Mouse (Mus musculus): ENCODE measurements around the gene Tshz2. TPM values are rescaled to one million over a fixed set of nuclear protein-coding genes. Genes with fewer than 3 reads are reported as not detected.
A peak's percentile ranks its signal among the peaks of the same experiment; 100 is the strongest.

Gene Tshz2
- total RNA-seq, 4 experiments from 2014 or later: 11.0 to 14.1 (median 12.1) TPM

DNA sequence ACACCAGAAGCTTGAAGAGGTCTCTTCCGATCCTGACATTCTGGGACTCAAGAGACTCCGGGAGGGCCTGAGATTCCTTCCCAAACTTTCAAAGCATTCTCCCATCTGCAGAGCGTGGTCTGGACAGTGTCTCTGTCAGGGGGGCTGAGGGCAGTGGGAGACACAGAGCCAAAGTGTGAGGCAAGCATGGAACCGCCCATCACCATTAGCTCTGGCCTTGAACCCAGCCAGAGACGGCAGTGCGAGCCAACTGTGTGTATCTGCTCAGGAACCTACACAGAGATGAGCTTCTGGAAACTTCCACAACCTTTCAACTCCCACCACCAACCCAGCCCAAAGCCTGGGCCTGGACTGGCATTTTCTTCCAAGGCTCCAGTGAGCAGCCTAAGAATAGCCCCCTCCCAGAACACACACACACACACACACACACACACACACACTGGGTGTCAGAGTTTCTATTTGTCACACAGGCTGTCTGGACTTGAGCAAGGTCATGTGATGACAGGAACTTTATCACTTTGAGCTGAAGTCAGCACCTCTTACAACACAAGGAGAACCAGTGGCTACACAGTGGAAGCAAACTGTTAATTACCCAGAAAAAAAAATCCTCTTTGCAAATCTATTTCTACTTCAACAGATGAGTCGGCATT is 67.2 kb downstream of the Tshz2 start:
- DNase-seq (ENCODE audit: low spot score): no peak

DNA sequence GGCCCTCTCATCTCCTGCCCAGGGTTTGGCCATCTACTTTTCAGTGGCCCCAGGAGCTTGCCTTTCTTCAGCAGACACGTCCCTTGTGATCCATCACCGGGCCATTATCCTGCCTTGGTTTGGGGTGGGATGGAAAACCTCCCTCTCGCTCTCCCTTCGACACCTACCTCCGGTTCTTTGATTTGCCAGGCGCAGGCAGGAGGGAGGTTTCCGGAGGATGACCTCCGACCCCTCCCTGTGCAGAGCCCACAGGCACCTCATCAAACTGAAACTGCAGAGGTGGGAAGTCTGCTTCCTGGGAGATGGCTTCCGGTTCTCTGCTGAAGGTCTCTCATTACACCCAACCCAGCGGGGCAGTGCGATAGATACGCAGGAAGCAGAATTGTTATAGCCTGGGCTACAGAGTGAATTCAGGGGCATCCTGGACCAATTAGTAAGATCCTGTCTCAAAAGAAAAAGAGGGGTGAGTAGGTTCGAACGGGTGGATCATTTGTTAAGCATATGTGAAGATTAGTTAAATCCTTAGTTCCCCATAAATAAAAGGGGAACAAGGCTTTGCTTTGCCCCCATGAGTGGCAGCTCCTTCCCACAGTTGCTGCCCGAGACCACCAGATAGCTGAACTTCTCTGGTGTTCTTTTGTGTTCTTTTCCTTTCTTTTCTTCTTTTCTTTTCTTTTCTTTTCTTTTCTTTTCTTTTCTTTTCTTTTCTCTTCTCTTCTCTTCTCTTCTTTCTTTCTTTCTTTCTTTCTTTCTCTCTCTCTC is 70.1 kb downstream of the Tshz2 start:
- no peak for DNase-seq (ENCODE audit: low spot score)

DNA sequence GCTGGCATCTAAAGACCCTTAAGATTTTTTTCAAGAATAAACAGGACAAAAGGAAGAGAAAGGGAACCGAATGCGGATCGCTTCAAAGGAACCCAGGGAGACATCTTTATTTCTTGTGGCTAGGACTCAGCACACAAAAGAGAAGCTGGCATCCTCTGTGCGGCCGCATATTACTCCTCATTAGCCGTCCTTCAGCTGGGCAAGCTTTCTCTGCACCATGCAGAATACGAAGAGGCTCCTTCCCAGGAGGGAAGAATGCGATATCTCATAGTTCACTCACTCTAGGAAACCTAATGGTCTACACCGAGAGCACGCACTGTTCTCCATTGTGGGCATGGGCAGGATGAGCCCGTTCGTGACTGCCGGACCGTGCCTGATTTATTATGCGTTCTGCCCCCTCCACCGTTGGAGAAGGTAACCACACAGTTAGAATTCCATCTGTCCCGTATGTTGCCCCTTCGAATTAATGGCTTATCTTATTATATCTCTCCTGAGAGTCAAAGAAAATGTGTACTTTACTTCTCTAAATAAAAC is 89.0 kb downstream of the Tshz2 start:
- DNase-seq (ENCODE audit: low spot score): no peak

DNA sequence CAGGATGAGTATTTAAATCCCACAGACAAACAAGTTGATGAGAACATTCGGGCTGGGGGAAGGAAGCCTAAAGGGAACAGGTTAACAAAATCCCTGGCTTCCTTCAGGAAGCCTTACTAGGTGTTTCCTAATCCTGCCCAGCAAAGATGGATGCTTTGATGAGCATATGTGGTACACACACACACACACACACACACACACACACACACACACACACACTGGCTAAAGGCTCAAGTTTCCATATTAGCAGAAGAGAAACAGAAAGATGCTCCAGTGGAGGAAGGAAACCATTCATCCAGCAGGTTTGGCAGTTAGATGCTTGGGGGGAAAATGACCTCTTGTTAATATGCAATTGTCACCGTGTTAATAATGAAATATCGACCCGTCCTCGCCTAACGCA is 89.5 kb downstream of the Tshz2 start:
- no peak for DNase-seq (ENCODE audit: low spot score)

DNA sequence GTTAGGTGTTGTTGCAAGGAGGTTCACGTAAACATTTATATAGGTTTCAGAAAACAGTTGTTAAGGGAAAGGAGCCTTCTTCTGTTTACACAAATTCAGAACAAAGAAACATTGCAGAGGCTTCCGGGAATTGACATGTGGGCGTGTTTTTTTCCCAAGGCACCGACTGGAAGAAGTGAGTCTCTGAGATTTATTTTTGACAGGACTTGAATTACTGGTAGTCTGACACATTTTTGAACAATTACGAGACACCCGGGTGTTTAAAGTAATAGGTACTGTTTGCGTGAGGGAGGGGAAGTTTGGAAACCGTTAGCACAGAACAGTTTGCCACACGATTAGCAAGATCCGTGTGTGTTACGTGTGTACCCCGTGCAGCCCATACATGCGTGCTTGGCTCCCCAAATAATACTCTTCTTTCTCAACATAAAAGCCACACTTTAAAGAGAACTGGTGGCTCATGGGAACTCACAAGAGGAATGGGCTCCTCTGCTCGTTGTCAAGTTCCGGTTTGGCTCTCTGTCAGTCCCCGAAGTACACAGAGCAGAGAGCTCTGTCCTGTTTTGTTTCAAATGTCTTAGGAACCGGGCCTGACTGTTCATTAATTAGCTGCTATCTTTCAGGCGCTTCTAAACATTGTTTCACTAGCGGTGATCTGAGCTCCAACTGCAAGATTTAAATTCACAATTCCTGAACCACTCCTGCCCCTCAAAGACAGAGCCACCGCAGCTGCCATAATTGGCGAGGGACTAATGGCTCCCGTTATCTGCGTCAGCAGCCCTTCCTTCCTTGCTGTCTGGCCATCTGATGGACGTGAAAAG is 91.0 kb downstream of the Tshz2 start:
- DNase-seq (ENCODE audit: low spot score): peak; percentile 76

DNA sequence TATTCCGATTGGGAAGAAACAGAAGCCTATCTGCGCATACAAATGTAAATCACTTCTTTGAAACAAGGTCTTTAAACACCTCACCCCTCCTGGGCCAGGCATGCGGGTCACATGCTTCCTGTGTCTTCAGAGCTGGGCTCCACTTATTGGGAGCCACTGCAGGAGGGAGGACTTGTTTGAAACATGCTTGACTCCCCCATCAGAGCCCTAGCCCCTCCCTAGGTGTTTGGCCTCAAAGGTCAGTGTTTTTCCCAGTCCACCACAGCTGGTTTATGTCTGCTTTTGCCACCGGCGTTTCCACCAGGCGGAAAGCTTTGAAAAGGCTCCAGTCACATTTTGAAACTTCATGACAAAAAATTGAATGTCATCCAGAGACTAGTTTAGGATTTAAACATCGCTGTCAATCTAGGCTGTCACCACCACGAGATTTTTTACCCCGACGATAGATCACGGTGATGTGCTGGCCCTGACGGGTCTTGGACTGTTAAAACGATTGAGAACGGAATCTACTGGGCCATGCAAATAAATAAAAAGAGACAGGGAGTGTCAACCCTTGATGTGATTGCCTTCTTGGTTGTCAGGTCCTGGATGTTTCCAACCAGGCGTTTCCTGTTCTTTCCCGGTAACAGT is 96.0 kb downstream of the Tshz2 start:
- peak; percentile 39 for DNase-seq (ENCODE audit: low spot score)

DNA sequence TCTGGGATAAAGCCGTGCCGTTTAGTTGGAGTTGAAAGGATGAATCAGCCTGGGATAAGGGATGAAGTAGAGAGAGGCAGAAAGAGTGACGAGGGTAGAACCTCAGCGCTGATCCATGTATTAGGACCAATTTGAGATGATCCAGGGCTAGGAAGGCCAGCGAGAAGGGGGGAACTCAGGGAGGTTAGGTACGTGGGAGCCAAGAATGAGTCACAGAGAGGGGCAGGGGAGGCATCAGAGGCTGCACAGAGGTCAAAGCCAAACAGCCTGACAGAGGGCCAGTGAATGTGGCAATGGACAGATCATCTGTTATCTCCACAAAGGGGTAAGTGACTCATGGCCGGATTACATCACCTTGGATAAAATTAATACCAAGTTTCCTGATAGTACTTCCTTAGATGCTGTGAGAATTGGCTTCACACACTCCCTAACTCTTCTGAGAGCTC is 97.8 kb downstream of the Tshz2 start:
- DNase-seq (ENCODE audit: low spot score): peak; percentile 68

DNA sequence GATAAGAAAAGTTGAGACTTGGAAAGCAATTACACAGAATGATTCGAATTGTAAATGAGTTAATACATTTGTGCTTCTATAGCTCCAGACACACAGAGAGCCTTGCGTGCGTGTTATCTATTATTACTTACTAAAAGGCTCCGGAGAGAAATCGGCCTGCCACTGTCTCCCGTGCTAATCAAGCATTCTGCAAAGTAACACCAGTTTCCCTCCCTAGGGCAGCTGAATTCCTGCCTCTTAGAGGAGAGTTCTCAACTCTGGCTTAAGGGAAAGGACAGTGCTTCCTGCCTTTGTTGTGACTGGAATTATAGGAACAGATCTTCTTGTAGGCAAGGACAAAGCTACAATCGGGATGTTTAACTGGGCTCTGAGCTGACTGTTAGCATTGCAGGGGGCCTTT is 101.2 kb downstream of the Tshz2 start:
- DNase-seq (ENCODE audit: low spot score): peak; percentile 53

DNA sequence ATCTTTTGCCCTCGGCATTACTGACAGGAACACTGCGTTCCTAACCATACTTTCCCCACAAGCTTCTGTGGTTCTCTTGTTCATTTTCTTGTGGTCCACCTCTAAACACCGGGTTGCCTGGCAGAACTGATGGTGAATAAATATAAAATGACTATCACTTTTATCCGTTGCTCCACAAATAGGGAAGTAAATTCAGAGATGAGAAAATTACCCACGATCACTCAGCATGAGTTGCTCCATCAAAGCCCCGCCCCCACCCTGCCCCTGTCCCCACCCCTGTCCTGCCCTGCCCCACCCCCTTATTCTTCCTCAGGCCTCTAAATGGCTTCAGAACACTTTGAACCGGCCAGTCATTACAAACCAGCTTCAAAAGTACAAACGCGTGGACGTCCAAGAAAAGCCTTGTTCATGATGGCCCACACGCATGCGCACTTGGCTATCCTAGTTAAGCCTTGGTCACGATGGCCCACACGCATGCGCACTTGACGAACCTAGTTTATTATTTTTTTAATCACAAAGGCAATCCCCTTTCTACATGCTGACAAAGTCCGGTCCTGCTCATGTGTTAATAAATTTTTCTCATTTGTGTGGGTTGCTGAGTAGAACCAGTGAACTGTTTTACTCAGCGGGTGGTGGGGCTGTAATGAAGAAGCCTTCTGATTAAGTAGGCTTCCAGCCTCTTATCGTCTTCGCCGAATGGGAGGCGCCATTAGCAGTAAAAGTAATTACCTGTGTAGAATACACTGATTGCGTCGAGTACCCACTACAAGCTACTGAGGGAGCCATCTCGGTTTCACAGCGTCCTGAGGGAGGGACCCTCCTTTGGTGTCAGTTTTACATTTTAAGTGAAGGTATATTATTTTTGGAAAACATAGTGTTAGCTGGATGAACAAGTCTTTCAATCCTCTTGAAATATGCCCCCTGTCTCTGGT is 102.9 kb downstream of the Tshz2 start:
- no peak for DNase-seq (ENCODE audit: low spot score)

DNA sequence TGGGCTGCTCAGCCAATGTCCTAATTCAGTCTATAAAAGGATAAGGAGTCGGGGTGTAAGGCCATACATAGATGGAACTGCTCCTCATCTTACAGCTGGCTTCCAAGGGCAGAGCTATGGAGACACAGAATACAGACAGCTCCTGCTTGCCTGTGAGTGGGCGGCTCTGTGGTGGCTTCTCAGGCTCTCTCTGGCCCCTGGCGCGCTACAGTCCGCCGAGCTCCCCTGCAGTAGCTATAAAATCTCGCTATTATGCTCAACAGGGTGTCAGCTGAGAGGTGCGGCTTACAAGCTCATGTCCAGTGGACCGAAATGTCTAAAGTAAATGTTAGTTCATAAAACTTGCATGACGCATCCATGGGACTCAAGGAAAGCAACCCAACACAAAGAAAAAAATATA is 108.2 kb downstream of the Tshz2 start:
- DNase-seq (ENCODE audit: low spot score): no peak

DNA sequence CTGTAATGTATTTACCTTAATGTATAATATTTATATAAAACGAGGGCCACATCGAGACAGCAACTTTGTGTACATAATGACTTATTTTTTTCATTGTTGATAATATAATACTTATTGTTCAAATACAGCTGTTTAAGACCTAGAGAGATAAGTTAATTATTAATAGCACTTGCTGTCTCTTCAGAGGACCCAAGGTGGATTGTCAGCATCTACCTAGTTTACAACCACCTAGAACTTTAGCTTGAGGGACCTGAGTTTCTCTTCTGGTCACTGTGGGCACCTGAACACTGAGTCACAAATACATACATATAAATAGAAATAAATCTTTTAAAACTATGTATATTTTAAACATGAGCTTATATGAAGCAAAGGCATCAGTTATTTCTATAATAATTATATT is 110.0 kb downstream of the Tshz2 start:
- no peak for DNase-seq (ENCODE audit: low spot score)

DNA sequence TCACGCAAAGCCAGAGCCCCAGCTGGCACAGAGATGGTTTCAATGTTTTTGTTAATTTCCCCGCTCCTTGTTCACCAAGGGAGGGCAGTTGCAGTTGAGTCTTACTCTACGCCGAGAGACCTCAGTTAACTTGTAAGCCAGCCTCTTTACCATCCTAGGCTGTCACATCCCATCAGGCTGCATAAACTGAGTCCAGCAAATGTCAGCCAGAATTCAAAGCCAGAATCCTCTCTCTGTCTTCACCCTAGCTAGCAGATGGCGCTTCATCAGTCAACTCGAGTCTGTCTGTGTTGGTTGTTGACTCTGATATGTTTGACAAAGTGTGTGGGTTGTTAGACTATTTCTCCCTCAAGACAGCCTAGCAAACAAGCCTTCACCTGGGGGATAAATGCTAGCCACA is 110.5 kb downstream of the Tshz2 start:
- DNase-seq (ENCODE audit: low spot score): no peak

DNA sequence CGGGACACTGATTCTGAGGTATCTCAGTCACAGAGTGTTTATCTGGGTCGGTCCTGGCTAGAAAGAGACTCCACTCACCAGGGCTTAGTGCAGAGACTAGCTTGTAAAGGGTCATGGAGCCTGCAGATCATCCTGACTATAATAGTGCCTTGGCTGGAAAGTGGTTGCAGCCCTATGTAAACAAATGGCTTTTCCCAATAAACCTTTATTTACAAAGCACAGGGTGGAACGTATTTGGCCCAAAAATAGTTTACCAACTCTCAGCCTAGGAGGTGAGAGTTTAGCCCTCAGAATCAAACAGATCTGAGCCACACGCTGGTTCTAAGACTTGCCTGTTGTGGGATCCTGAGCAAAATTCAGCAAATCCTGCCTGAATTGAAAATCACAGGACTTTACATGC is 111.1 kb downstream of the Tshz2 start:
- DNase-seq (ENCODE audit: low spot score): no peak

DNA sequence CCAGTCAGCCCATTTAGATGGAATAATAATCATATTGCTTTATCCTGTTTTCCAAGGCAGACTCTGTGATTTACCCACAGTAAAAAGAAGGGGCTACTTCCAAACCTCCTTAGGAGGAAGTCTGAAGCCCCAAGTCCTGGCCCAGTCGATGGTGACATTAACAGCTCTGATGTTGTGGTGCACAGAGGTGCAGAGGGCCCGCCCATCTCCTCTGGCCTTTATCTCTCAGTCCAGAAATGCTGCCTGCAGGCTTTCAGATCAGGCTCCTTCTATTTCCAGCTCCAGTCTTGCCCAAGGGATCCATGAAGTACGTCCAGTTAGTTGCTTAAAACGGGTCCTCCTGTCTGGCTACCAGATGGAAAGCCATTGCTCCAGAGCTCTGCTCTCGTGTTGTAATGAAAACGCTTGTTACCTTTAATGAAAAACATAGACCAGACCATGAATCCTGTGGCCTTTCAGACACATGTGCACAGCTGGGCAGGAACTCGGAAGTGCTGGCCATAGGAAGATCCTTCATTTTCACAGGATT is 114.4 kb downstream of the Tshz2 start:
- no peak for DNase-seq (ENCODE audit: low spot score)

DNA sequence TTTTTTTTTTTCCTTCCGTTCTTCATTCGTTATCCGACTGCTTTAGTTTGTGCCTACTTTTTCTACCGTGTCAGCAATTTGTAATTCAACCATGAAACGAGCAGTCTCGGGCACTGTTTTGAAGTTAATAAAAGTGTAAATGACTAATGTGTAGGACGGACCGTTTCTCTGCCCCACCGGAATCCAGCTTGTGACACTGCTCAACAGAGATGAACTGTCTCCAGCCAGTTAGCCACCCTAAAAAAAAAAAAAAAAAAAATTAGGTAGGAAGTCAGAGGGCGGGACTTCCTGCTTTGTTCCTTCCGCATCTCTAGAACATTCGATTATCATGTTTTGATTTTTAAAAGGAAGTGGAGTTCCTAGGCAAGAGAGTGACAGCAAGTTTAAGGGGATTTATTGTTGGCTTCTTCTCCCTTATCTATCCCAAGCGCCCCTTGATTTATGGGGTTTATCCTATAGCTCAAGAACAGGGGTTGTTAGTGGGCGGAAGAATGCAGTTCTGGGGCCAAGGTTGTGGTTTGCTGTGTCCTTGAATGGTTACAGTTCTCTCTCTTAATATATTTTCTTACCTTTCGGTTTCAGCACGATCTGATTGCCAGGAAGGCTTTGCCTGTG is 116.6 kb downstream of the Tshz2 start:
- DNase-seq (ENCODE audit: low spot score): no peak

DNA sequence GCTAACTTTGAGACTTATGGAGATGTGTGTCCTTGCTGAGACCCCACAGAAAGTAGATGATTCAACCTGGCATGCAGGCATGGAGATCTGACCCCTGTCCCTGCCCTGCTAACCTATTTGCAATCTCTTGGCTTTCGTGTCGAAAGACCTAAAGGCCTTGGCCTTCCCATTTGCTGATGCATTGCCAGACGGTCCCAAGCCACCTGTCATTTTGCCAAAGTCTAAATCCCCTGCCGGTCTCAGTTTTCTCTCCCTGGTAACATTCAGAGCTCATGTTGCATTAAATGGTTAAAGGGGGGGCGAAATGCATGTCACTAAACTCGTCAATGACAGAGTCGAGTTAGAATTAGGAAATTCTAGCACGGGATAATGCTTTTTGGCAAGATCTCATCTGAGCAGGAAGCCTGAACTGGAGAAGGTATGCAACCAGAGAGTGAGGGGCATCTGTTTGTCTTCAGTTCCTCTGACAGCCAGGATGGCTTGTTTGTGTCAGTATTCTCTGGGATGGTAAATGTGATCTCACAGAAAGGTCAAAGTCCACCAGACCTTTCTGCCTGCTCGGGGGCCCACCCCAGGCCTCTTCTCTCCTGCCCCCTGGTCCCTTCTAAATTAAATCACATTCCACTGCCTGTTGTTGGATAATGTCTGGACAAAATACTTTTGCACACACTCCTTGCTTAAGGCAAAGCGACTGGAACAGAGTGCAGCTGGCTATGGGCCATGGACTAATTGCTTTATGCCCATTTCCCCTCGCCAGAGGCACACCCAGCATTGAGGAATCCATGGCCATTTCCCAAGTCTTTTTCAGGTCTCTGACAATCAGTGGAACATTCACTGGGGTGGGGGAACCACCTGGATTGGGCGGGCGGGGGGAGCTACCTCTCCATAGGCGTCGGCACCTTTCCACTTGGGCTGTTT is 118.0 kb downstream of the Tshz2 start:
- DNase-seq (ENCODE audit: low spot score): peak; percentile 70

DNA sequence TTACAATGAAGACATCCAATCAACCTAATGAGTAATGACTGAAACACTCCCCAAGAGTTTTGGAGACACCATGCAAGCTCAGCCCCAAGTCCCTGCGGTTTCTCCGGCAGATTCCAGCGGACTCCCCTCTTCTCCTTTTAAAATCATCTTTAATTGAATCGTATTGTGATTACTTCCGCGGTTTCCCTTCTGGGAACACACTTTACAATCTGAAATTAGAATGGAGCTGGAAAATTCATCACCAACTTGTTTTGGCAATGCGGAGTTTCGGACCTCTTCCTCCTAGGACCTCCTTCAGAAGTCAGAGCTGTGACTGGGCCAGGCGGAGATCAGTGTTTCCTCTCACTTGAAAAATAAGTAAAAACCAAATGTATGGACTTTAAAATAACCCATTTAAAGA is 119.3 kb downstream of the Tshz2 start:
- peak; percentile 71 for DNase-seq (ENCODE audit: low spot score)

DNA sequence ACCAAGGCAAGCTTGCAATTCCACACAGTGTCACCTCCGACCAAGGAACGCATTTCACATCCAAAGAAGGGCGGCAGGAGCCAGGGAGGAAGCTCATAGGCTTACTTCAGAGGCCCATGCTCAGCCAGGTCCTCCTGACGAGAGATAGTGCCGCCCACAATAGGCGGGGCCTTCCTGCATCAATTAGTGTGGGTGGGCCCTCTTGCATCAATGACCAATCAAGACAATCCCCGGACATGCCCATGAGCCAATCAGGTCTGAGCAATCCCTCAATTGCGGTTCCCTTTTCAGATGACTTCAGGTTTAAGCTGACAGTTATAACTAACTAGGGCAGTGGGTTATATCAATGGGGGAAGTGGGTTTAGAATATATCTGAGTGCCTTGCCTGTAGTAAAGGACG is 120.6 kb downstream of the Tshz2 start:
- no peak for DNase-seq (ENCODE audit: low spot score)

DNA sequence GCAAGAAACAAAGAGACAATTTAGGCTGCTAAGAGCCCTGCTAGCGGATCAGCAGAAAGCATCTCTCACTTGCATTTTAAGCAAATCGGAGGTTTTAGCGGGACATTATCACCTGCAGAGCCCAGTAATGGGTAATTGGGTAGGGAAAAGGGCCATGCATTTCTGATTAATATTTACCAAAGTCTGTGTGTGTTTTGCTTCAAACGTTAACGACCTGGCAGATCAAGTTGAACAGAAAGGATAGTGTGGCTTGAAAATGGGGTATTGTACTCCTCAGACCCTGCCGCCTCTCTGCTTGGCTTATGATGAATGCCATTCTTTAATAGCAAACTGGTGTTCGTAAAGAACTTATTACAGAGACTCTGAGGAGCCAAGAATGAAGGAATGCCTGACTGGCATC is 122.3 kb downstream of the Tshz2 start:
- no peak for DNase-seq (ENCODE audit: low spot score)
